Mouse (Mus musculus) lung, postnatal 0 days (tissue): ENCODE results near the gene Rtn2.

Experiments used
- CTCF ChIP-seq: IDR thresholded peaks from 2 replicates; pipeline ENCODE4 v1.5.1; 2016; ENCODE audit warnings: antibody characterized with exemption, mild to moderate bottlenecking
- EP300 ChIP-seq: IDR thresholded peaks from 2 replicates; pipeline ENCODE4 v1.6.1; 2016; ENCODE audit warnings: antibody characterized with exemption, mild to moderate bottlenecking, control low read depth

DNA sequence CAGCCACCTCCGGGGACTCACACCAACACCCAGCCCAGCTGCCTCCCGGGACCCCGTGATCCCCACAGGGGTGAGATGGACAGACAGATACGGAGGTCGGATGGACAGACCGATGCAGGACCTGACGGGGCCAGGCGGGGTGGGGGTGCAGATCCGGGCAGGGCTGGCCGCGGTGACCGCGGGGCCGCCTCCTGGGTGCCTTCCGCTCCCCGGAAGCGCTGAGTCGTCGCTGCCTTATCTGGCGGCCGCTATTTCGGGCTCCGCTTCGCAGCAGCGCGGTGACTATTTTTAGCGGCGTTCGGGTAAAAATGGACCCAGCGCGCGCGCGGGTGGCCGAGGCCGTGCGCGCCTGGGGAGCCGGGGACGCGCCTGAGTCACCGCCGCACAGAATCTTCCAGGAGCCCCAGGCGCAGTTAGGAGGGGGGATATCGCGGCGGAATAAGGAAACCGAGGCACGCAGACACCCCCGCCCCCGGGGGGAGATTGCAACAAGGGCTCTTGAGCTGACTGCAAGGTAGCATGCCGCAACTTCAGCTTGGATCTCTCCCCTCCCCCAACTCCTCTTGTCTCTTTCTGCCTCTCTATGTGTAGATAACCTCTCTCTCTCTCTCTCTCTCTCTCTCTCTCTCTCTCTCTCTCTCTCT, 50.4 kb downstream of the Rtn2 start:
- TF ChIP-seq CTCF (no peak), EP300 (no peak)
